Mouse (Mus musculus) ES-CJ7 (cell line): ENCODE data around the gene Mdh1.
"Not testable (repeated sequence)": the region's sequence is repeated elsewhere in the genome, so short reads cannot be mapped to it uniquely, and the experiment has no call there.

Source experiments
- DNase-seq: peaks from one replicate; pipeline ENCODE4 v3.0.0; 2011; ENCODE audit warnings: low read depth, low spot score

The Mdh1 gene

DNA sequence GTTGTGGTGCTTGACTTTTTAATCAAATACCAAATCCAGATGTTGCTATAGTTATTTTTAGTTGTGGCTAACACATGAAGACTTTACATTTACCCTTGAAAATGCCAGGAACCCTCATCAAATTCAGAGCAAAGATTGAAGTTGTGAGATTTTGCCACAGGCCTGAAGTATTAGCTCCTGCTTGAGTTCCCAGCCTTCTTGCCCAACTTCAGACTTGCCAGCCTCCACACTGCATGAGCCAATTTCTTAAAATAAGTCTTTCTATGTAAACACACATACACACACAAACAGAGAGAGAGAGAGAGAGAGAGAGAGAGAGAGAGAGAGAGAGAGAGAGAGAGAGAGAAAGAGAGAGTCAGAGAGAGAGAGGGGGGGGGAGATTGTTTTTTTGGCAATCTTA lies 26.2 kb downstream of the Mdh1 start:
- no peak for DNase-seq

DNA sequence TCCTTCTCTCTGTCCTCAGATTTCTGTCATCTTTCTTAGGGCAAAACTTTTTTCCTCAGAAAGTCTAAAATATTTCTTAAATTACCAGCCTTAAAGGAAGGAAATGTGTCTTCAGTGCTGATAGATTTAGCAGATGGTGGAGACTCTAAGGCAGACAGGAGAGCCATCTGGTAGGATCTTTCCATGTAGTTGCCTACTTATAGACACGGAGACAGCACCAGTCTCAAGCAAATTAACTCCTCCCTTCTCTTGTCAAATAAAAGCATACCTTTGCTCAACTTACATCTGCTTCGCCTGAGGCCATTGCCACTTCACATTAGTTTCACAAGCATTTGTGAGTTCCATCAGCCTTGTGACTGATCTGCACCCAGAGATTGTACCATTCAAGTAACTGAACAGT lies 27.1 kb downstream of the Mdh1 start:
- no peak for DNase-seq

DNA sequence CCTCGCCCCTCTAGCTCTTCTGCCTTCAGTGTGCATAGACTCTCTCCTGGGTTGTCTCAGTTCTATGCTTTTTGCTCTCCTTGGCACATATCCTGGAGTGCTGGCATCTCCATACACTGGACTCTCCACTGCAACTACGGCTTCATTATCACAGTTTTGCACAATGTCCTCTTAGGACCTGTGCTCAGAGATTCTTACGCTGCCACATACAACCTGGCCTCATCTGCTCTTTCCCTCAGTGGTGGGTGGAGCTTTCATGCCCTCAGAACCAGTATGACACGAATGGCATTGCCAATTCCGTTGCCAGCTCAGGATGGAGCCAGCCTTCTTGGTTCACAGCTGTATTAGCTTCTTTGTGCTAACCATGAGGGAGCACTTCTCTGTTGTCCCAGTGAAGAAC lies 29.4 kb downstream of the Mdh1 start:
- DNase-seq, result no peak

DNA sequence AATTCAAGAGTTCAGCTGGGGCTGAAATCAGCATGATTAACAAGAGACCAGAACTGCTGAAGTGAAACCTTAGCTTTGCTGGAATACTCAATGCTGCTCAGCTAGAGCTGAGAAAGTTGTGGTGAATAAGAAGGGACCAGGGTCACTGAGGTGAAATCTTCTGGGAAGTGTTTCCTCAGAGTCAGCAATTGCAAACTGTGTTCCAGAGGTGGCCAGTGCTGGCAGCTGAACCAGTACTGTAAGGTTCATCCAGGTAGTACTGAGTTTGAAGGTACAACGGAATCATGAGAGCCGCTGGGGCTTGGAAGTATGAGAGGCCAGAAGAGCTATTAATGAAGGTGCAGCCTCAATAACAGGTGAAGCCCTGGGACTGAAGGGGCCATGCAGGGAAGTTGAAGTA lies 31.5 kb downstream of the Mdh1 start:
- no peak for DNase-seq

DNA sequence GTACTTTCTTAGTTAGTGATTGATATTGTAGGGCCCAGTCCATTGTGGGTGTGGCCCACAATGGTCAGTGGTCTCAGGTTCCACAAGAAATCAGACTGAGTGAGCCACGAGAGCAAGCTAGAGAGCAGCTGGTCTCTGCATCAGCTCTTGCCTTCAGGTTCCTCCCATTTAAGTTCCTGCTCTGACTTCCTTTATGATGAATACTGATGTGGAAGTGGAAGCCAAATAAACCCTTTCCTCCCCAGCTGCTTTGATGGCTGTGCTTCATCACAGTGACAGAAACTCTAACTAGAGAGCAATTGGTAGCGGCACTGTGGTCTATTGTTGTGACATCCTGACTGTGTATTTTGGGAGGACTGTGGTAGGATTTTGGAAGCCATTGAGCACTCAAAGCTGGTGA lies 32.1 kb downstream of the Mdh1 start:
- no peak for DNase-seq

DNA sequence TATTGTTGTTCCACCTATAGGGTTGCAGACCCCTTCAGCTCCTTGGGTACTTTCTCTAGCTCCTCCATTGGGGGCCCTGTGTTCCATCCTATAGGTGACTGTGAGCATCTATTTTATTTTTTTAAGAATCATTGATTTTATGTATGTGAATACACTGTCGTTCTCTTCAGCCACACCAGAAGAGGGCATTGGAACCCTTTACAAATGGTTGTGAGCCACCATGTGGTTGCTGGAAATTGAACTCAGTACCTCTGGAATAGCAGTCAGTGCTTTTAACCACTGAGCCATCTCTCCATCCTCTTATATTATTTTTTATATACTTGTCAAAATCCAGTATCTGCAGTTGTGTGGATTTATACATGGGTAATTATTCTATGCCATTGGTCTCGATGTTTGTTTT lies 41.3 kb downstream of the Mdh1 start:
- DNase-seq, result not testable (repeated sequence)

DNA sequence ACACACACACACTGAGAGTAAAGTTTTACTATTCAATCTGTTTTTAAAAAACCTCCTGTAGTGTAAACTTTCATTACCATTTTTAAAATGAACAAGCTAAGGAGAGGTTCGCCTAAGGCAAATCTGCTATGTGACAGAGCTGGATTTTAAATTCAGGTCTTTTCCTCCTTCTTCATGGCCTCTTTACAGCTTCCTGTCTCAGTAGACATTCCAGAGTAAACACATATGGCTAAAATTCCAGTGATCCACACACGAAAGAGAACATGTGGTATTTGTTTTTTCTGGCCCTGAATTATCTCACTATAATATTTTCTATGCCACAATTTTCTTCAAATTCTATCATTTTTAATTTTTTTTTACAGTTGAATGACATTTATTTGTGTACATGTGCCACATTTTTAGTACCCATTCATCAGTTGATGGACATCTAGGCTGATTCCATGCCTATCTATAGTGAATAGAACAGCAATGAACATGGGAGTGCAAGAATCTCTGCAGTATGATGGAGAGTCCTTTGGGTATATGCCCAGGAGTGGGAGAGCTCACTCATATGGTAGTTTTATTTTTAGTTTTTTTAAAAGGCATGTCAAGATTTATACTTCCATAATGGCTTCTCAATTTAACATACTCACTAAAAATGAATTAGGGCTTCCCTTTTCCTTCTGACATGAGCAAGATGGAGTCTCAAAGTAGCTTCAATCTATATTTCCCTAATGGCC lies 43.3 kb downstream of the Mdh1 start:
- DNase-seq, result no peak

DNA sequence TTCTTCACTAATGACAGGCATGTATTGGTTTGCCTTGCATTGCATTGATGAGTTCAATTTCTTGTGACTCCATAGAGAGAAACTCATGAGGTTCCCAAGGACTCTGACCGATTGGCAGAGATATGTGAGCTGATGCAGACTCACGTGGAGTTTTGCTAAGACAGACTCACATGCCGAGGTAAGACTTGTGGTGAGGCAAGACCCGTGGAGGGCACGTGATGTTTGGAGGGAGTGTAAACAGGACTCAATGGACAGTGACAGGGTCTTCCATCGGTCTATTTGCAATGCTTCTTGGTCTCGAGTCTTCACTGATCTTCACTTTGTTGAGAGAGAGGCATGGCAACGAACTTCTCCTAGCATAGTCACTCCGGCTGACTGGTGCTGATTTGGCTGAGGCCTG lies 54.4 kb downstream of the Mdh1 start:
- no peak for DNase-seq

DNA sequence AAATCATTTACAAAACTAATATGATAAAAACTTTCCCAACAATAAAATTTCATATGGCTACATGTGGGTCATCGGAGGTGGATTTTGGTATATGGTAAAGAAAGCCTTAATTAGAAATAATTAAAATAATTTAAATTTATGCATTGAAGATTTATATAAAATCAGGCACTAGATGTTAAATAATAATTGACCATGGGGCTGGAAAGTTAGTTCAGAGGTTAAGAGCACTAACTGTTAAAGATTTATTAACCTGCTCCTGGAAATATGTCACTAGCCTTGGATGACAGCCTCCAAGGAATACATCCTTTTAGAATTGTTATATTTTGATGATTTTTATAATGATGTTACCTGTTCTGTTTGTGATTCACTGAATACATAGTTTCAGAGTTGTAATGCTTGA lies 55.8 kb downstream of the Mdh1 start:
- not testable (repeated sequence) for DNase-seq

DNA sequence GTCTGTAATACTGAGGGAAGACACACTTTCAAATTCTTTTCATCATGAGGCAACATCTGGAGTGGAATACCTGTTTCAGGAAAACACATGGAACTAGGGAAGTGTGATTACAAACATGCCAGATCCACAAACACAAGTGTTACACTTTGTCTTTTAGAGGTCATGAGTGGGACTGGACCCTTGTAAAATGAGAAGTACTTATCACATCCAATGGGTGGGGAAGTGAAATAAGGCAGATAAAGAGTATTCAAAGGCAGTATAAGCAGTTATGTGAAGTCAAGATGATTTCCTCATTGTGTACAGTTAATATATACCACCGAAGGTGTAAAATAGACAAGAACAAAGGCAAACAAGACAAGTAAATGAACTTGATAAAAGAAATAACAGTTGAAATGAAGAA lies 61.6 kb downstream of the Mdh1 start:
- not testable (repeated sequence) for DNase-seq

DNA sequence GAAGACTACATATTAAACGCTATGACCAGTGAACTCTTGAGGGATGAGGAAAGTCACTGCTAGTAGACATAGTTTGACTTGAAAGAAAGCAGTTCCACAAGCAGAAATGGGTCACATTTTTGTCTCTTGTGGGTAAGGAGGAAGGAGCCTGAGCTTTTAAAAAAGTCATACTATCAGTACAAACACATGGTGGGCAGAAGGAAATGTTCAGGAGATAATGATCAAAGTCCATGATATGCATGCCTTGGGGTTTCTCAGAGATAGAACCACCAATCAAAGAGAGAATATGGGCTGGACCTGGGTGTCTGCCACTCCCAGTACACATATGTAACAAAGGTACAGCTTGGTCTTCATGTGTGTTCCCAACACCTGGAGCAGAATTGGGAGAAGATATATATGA lies 63.5 kb downstream of the Mdh1 start:
- not testable (repeated sequence) for DNase-seq

DNA sequence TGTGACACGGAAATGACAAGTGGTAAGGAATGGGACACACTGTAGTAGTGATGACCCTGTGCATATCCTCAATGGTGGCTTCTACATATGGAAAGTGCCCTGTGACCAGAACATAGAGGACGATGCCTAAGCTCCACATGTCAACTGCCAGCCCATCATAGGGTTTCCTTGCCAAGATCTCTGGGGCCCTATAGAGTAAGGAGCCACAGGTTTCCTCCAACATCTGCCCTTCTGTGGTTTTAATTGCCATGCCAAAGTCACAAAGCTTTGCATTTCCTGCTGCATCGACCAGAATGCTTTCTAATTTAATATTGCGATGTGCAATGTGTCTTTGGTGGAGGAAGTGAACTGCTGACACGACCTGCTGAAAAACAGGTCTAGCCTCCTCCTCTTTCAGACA lies 65.1 kb downstream of the Mdh1 start:
- DNase-seq, result not testable (repeated sequence)
